Mouse (Mus musculus): ENCODE measurements at regions not wholly inside any gene's neighbourhood (a gene's known extent, or its start where the extent isn't known, plus 50 kb on each side); places are given as distances from the start of the nearest gene placed in this dataset.

DNA sequence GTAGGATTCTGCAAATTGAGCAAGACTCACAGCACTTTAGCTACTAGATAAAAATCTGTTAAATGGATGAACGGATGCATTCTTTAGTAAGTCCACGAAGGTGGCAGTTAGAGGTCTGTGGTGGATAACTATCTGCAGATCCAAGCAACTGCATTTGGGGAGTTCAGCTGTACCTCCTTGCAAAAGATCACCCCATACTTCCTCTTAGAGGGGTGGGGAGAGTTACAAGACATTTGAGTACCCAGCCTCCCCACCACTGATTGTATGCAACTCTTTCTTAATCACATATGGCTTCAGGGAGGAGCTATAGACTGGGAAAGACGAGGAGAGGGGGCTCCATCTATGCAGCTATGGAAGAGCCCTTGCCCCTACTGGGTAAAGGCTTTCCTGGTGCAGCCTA, 144.1 kb downstream of the Postn start:
- TF ChIP-seq POLR2A (IDR thresholded peaks at IDR 0.05; ENCODE audit: insufficient read depth, low read depth, low read length), result no peak
- no peak for TF ChIP-seq CTCF (IDR thresholded peaks at IDR 0.05; ENCODE audit: insufficient read depth, low read depth, low read length)
